Mouse (Mus musculus) ES-E14 (cell line): ENCODE data around the gene Rnf180. TPM values are rescaled to one million over a fixed set of nuclear protein-coding genes. Genes with fewer than 3 reads are reported as not detected.

Experiments used
- DNase-seq: peaks from one replicate; pipeline ENCODE4 v3.0.0-alpha.2; 2013; ENCODE audit warnings: low read depth, low spot score
- H3K27ac ChIP-seq: 2 replicates; pipeline ENCODE4 v1.5.1; 2012; ENCODE audit warnings: low read depth, mild to moderate bottlenecking, low read length, moderate library complexity, mixed read lengths; ENCODE audit not compliant: poor library complexity, insufficient read depth, severe bottlenecking
- H3K36me3 ChIP-seq: 2 replicates; pipeline ENCODE4 v1.6.1; 2012; ENCODE audit warnings: mild to moderate bottlenecking, low read length, moderate library complexity, mixed read lengths; ENCODE audit not compliant: control insufficient read depth, poor library complexity, insufficient read depth, severe bottlenecking
- H3K4me1 ChIP-seq, 2 experiments: fragments of 150-350 bp in 1 of 2; sonication (generic) in 1 of 2; 2 replicates each; pipeline ENCODE4 v1.6.1; 2012; ENCODE audit warnings: low read length in 2 of 2, mild to moderate bottlenecking in 1 of 2, mixed read lengths in 1 of 2; ENCODE audit not compliant: control insufficient read depth in 2 of 2, insufficient read depth in 2 of 2, poor library complexity in 1 of 2
- H3K4me3 ChIP-seq, 2 experiments: fragments of 150-350 bp in 1 of 2; sonication (generic) in 1 of 2; 2 replicates each; pipeline ENCODE4 v1.5.1; 2012; ENCODE audit warnings: low read length in 2 of 2, low read depth in 1 of 2, mild to moderate bottlenecking in 1 of 2, mixed read lengths in 1 of 2; ENCODE audit not compliant: insufficient read depth in 1 of 2, poor library complexity in 1 of 2, severe bottlenecking in 1 of 2
- H3K9ac ChIP-seq: 2 replicates; pipeline ENCODE4 v1.6.1; 2012; ENCODE audit warnings: low read depth, mild to moderate bottlenecking, low read length, mixed read lengths; ENCODE audit not compliant: poor library complexity, insufficient read depth, severe bottlenecking
- H3K9me3 ChIP-seq: fragments of 150-350 bp; sonication (generic); 2 replicates; pipeline ENCODE4 v1.6.1; 2012; ENCODE audit warnings: low read depth, mild to moderate bottlenecking, low read length; ENCODE audit not compliant: control insufficient read depth, insufficient read depth
- CHD2 ChIP-seq: IDR thresholded peaks from 2 replicates; pipeline ENCODE4 v1.6.1; 2014; ENCODE audit warnings: mild to moderate bottlenecking, low read depth, low read length, inconsistent platforms
- HCFC1 ChIP-seq: IDR thresholded peaks from 2 replicates; pipeline ENCODE4 v1.6.1; 2012; ENCODE audit warnings: low read length, inconsistent platforms, borderline replicate concordance; ENCODE audit not compliant: insufficient read depth
- MAFK ChIP-seq: IDR thresholded peaks from 2 replicates; pipeline ENCODE4 v1.6.1; 2014; ENCODE audit warnings: mild to moderate bottlenecking, low read depth, low read length, inconsistent platforms; ENCODE audit not compliant: insufficient read depth
- ZC3H11A ChIP-seq: IDR thresholded peaks from 2 replicates; pipeline ENCODE4 v1.6.1; 2012; ENCODE audit warnings: low read depth, mild to moderate bottlenecking, inconsistent platforms, low read length, borderline replicate concordance
- ZNF384 ChIP-seq: IDR thresholded peaks from 2 replicates; pipeline ENCODE4 v1.6.1; 2012; ENCODE audit warnings: low read depth, low read length, inconsistent platforms
- in situ Hi-C, 2 experiments: fragments of 600-800 bp; cut with MboI; formaldehyde crosslinking; loops; one replicate each; pipeline ENCODE4 v1.15.1; 2025; ENCODE audit warnings: low sequenced_read_pairs in 2 of 2, inconsistent platforms in 1 of 2; ENCODE audit not compliant: unreplicated experiment in 2 of 2
- total RNA-seq: library from RNA; depleted of rRNA; stranded (reverse); fragments of 300-350 nt; gene quantifications from 2 replicates; pipeline ENCODE4 v1.2.3, GENCODE M21; 2012

The Rnf180 gene
- total RNA-seq, 1 experiment, result 0.76 TPM

DNA sequence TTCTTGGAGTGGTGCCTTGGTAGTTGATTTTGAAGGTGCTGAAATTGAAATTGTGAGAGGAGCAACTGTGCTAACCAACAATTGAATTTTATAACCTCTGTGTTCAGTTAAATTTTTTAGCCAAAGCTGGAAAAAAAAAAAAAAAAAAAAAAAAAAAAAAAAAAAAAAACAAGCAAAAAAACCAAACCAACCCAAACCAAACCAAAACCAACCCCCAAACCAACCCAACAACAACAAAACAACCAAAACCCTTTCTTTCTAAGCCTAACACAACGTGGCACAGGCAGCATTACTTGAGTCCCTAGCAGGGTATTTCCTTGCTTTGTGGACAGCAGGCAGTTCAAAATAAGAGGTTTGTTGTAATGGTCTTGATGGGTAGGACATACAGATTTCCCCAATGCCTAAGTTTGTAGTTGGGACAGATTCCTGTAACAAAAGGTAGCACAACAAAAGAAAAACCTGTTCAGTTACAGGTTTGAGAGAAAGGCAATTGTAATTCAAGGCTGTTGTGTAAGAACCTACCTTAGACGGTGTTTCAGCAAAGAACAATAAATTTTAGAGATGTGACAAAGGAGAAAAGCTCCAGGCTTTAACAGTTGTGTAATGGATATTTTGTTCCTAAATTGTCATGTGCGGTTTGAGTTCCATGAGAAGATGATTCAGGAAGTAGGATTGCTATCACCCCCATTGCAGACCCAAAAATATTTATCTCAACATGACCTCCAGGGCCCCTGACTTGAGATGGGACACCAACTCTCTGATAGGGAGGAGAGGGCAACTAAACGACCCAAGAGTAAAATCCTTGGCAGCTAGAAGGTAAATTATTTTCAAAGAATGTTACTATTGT is 4.8 kb upstream of the Rnf180 start:
- TF ChIP-seq CHD2, result no peak
- TF ChIP-seq ZNF384, result peak; percentile 86; the same call in 1 of the 2 replicates
- no peak overlapping the region for H3K4me3 ChIP-seq
- no peak for DNase-seq

DNA sequence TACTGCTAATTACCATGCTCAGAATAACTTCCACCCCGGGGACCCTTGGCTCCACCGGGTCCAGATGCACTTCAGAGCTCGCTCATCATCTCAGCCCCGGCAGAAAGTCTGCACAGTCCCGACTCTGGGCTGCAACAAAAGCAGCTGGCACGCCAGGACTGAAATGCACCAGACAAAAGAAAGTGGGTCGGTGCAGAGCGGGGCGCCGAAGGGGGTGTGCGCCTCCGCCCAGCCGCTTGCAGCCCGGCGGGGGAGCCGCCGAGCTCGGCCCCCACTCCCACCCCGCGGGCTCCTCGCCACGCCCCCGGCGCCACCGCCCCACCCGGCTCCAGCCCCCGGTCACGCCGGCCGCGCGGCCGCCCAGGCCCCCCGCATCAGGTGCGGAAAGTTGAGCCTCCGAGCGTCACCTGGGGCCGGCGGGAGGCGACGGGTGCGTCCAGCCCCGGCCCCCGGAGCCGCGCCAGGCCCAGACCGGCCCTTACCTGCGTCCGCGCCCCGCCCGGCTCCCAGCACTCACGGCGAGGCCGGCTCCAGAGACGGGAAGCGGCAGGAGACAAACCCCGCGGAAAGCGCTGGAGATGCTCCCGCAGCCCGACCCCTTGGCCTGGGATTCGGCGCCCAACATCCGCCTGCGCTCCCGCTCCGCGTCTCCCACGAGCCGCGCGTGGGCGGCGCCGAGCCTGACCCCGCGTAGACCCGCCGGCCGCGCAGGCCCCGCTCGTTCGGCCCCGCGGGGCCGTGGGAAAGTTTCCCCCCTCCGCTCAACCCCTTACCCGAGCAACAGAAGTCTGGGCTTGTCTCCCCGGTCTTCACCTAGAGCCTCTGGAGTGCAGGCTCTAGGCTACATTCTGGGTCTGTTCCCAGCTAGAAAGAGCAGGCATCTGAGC is 591 bp downstream of the Rnf180 start:
- Histone ChIP-seq H3K9me3 (no peaks in the 10 kb centered on the region), H3K27ac (no peak overlapping the region), H3K9ac (peak overlapping the region; percentile 77), H3K36me3 (no peaks in the 10 kb centered on the region), H3K4me1 (no peaks in the 10 kb centered on the region), H3K4me3 (peak overlapping the region; percentile 83 to 84)
- no peak for DNase-seq
- in situ Hi-C loops, result no loop called here
- TF ChIP-seq ZNF384, result no peak
- TF ChIP-seq HCFC1, result 0 out of 2 replicates have a peak, but pooled peaks have one; percentile 10
- TF ChIP-seq CHD2, result no peak

More for the DNA sequence above, 4.8 kb upstream of the Rnf180 start:
- in situ Hi-C loops, result no loop called here
- H3K9me3 ChIP-seq, result no peaks in the 10 kb centered on the region
- no peak overlapping the region for H3K9ac ChIP-seq
- H3K27ac ChIP-seq, result no peak overlapping the region
- no peaks in the 10 kb centered on the region for H3K4me1 ChIP-seq
- H3K36me3 ChIP-seq, result no peaks in the 10 kb centered on the region

DNA sequence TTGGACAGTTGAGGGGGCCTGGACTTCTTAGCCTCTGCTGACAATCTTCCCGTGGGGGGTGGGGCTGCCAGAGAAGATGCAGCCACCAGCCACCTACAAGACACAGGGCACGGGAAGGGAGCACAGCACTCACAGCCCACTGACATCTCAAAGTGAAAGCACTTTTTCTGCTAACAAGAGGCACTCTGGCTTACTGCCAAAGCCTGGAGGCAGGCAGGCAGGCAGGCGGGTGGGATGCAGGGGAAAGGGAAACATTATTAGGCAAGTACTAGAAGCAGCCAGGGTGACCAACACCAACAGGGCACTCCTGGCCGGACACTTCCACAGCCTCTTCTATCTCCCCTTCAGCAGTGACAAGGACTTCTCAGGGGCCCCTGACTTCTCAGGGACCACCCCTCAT is 2.8 kb downstream of the Rnf180 start:
- Histone ChIP-seq H3K9ac (no peak overlapping the region), H3K4me1 (no peaks in the 10 kb centered on the region), H3K36me3 (no peaks in the 10 kb centered on the region), H3K9me3 (no peaks in the 10 kb centered on the region), H3K4me3 (no peak overlapping the region), H3K27ac (no peak overlapping the region)
- TF ChIP-seq HCFC1 (no peak), ZC3H11A (no peak), CHD2 (no peak), MAFK (no peak), ZNF384 (no peak)
- in situ Hi-C loops, result no loop called here
- no peak for DNase-seq

DNA sequence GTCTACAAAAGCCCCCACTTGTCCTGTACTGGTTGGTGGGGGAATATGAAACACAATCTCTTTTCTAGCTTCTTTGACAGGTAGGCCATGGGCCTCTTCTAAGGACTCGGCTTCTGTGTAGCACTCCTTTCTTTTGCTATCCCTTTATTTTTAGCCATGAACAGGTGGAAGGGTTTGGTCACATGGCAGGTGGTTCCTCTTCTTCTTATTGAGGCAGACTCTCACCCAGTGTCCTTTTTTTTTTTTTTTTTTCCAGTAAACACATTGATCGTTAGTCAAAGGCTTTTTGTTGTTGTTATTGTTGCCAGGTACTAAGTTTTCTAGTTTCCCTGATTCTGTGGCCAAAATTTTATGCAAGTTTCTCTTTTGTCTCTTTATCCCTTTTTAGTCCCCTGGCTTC is 4.0 kb downstream of the Rnf180 start:
- Histone ChIP-seq H3K4me3 (no peak overlapping the region), H3K27ac (no peak overlapping the region), H3K36me3 (no peaks in the 10 kb centered on the region), H3K4me1 (no peaks in the 10 kb centered on the region), H3K9me3 (no peaks in the 10 kb centered on the region), H3K9ac (no peak overlapping the region)
- TF ChIP-seq CHD2, result no peak
- TF ChIP-seq ZNF384, result no peak
- no peak for TF ChIP-seq MAFK
- TF ChIP-seq HCFC1, result no peak
- TF ChIP-seq ZC3H11A, result no peak
- in situ Hi-C loops, result no loop called here
- no peak for DNase-seq
